Mouse (Mus musculus): ENCODE measurements around the gene Tnpo2. TPM values are rescaled to one million over a fixed set of nuclear protein-coding genes. Genes with fewer than 3 reads are reported as not detected.

Gene Tnpo2
- total and polyA plus RNA-seq, 2 experiments from 2014 or later = 49.1 to 183 TPM

DNA sequence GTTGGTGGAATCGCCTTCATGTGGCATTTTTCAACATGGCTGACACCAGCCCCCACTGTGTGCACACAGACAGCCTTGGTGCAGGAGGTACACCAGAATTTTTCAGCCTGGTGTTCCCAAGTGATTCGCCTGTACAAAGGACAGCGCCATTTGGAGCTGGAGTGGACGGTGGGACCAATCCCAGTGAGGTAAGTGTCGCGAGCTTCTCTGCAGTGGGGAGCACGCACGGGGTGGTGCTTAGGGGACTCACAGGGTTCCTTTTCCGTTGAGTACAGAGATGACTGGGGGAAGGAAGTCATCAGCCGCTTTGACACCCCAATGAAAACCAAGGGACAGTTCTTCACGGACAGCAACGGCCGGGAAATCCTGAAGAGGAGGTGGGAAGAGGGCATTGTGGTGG is 58.3 kb downstream of the Tnpo2 start:
- ATAC-seq (no peak), DNase-seq (ENCODE audit: low spot score) (no peak)
- TF ChIP-seq CTCF (IDR thresholded peaks at IDR 0.05; ENCODE audit: low read depth) = no peak
- Histone ChIP-seq H3K4me2 (ENCODE audit: low read depth, low read length) (no peak overlapping the region), H3K9ac (replicated peaks; ENCODE audit: low read length) (no peak overlapping the region), H3K27ac (no peak overlapping the region), H3K27me3 (ENCODE audit: insufficient read depth, low read length) (no peaks in the 10 kb centered on the region), H3K4me1 (ENCODE audit: insufficient read depth, low read length) (no peaks in the 10 kb centered on the region), H3K4me3 (ENCODE audit: low read length) (no peak overlapping the region), H3K36me3 (ENCODE audit: insufficient read depth, low read length) (peaks cover 30% of the 10 kb centered on the region), H3K9me3 (ENCODE audit: low read length) (no peaks in the 10 kb centered on the region)
- 92% methylated on average over 13 of the region's 13 CpGs for WGBS

DNA sequence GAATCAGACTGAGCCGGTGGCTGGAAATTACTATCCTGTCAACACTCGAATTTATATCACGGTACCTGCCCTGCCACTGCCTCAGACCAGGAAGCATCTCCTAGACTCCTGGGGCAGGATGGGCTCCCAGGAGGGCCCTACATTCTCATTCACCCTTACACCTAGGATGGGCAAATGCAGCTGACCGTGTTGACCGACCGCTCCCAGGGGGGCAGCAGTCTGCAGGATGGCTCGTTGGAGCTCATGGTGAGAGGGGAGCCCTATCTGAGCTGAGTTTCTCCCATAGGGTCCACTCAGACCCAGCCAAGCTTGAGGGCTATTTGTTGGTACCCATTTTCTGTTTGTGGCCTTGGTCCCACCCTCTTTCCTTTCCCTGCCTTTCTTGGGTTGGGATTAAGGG is 58.9 kb downstream of the Tnpo2 start:
- no peak for TF ChIP-seq CTCF (IDR thresholded peaks at IDR 0.05; ENCODE audit: low read depth)
- Histone ChIP-seq H3K4me2 (ENCODE audit: low read depth, low read length) (no peak overlapping the region), H3K36me3 (ENCODE audit: insufficient read depth, low read length) (peaks cover 30% of the 10 kb centered on the region), H3K9ac (replicated peaks; ENCODE audit: low read length) (no peak overlapping the region), H3K27ac (no peak overlapping the region), H3K9me3 (ENCODE audit: low read length) (no peaks in the 10 kb centered on the region), H3K4me1 (ENCODE audit: insufficient read depth, low read length) (no peaks in the 10 kb centered on the region), H3K4me3 (ENCODE audit: low read length) (no peak overlapping the region), H3K27me3 (ENCODE audit: insufficient read depth, low read length) (no peaks in the 10 kb centered on the region)
- DNase-seq (ENCODE audit: low spot score) = no peak
- 94% methylated on average over 7 of the region's 7 CpGs for WGBS
- ATAC-seq = no peak

DNA sequence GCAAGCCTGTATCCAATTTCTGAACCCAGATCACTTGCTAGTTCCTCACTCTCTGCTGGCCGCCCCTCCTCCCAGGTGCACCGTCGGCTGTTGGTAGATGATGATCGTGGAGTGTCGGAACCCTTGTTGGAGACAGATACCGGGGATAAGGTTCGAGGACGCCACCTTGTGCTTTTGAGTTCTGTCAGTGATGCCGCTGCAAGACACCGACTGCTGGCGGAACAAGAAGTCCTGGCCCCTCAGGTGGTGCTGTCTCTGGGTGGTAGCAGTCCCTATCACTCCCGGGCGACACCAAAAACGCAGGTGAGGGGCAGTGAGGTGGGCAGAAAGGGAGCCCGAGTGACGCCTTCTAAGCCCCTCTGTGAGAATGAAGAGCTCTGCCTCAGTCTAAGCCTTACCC is 59.5 kb downstream of the Tnpo2 start:
- TF ChIP-seq CTCF (IDR thresholded peaks at IDR 0.05; ENCODE audit: low read depth) = no peak
- DNase-seq (ENCODE audit: low spot score) = no peak
- no peaks in the 10 kb centered on the region for H3K27me3 ChIP-seq (ENCODE audit: insufficient read depth, low read length)
- 94% methylated on average over 16 of the region's 16 CpGs for WGBS
- no peak overlapping the region for H3K27ac ChIP-seq
- H3K4me1 ChIP-seq (ENCODE audit: insufficient read depth, low read length) = no peaks in the 10 kb centered on the region
- H3K4me3 ChIP-seq (ENCODE audit: low read length) = no peak overlapping the region
- no peak overlapping the region for H3K9ac ChIP-seq (replicated peaks; ENCODE audit: low read length)
- no peak for ATAC-seq
- H3K36me3 ChIP-seq (ENCODE audit: insufficient read depth, low read length) = peaks cover 30% of the 10 kb centered on the region
- H3K9me3 ChIP-seq (ENCODE audit: low read length) = no peaks in the 10 kb centered on the region
- no peak overlapping the region for H3K4me2 ChIP-seq (ENCODE audit: low read depth, low read length)

DNA sequence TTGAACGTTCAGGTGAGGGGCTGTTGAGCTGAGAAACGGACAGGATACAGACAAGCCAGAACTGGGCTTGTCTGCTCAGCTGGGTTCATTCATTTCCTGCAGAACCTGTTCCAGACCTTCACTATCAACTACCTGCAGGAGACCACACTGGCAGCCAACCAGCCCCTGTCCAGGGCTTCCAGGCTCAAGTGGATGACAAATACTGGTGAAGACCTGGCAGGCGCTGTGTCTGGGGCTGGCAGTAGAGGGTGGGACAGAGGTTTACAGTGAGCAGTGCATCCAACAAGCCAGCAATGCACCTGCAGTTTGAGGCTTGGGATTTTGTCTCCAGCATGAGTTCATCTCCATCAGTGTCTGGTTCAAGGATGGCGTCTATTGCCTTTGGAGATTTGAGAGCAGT is 60.1 kb downstream of the Tnpo2 start:
- no peak for TF ChIP-seq CTCF (IDR thresholded peaks at IDR 0.05; ENCODE audit: low read depth)
- H3K27ac ChIP-seq = no peak overlapping the region
- H3K4me1 ChIP-seq (ENCODE audit: insufficient read depth, low read length) = no peaks in the 10 kb centered on the region
- H3K9ac ChIP-seq (replicated peaks; ENCODE audit: low read length) = no peak overlapping the region
- no peaks in the 10 kb centered on the region for H3K9me3 ChIP-seq (ENCODE audit: low read length)
- DNase-seq (ENCODE audit: low spot score) (no peak), ATAC-seq (no peak)
- H3K36me3 ChIP-seq (ENCODE audit: insufficient read depth, low read length) = peaks cover 30% of the 10 kb centered on the region
- 91% methylated on average over 4 of the region's 4 CpGs for whole genome bisulfite sequencing
- no peaks in the 10 kb centered on the region for H3K27me3 ChIP-seq (ENCODE audit: insufficient read depth, low read length)
- H3K4me3 ChIP-seq (ENCODE audit: low read length) = no peak overlapping the region
- H3K4me2 ChIP-seq (ENCODE audit: low read depth, low read length) = no peak overlapping the region

DNA sequence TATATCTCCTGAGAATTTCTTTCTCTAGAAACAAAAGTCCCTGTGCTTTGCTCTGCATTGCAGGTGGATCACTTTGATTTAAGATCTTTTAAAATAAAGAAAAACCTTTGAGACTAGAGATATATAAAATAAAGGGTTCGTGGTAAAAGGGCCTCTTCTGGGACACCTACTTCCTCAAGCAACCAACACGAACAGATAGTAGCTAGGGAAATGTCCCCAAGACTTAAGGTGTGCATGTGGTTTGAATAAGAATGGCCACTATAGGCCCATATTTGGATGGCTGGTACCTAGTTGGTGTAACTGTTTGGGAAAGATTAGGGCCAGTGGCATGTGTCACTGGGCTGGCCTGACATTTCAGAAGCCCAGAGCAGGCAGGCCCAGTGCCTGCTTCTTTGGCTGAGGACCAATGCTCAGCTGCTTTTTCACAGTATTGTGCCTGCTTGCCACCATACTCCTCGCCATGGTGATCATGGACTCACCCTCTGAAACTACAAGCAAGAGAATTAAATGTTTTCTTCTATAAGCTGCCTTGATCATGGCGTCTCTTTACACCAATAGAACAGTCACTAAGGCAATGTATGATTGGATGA is 63.5 kb downstream of the Tnpo2 start:
- no peak overlapping the region for H3K4me2 ChIP-seq (ENCODE audit: low read depth, low read length)
- WGBS = 86% methylated on average over 4 of the region's 4 CpGs
- no peak overlapping the region for H3K9ac ChIP-seq (replicated peaks; ENCODE audit: low read length)
- no peak for TF ChIP-seq CTCF (IDR thresholded peaks at IDR 0.05; ENCODE audit: low read depth)
- no peak for DNase-seq (ENCODE audit: low spot score)
- no peaks in the 10 kb centered on the region for H3K4me1 ChIP-seq (ENCODE audit: insufficient read depth, low read length)
- H3K4me3 ChIP-seq (ENCODE audit: low read length) = no peak overlapping the region
- ATAC-seq = no peak
- no peak overlapping the region for H3K27ac ChIP-seq
- H3K36me3 ChIP-seq (ENCODE audit: insufficient read depth, low read length) = peaks cover 27% of the 10 kb centered on the region
- H3K9me3 ChIP-seq (ENCODE audit: low read length) = no peaks in the 10 kb centered on the region
- H3K27me3 ChIP-seq (ENCODE audit: insufficient read depth, low read length) = no peaks in the 10 kb centered on the region

Small RNA genes within 50 kb of the gene (microRNA-seq; reads per million reads assigned to microRNA genes)
- 3.3 to 4.7 reads per million in 2 experiments for gene Mir7070

Other genes starting within 250 kb of the Tnpo2 start
- gene Nfix, start 236.6 kb upstream of the Tnpo2 start, total RNA-seq (2014; rRNA removed) = 90.4 and 92.5 TPM in 2 replicates
- gene Nfix, start 236.6 kb upstream of the Tnpo2 start, polyA plus RNA-seq (2015; fragmentation: Nextera tagmentation; extraction: Ambion mirVana) = 123 and 126 TPM in 2 replicates
- gene Dand5, start 214.1 kb upstream of the Tnpo2 start, total RNA-seq (2014; rRNA removed) = 6.6 and 7.2 TPM in 2 replicates
- 12.3 and 12.5 TPM in 2 replicates for gene Dand5, start 214.1 kb upstream of the Tnpo2 start, polyA plus RNA-seq (2015; fragmentation: Nextera tagmentation; extraction: Ambion mirVana)
- 33.0 and 34.1 TPM in 2 replicates for gene Gadd45gip1, start 205.4 kb upstream of the Tnpo2 start, total RNA-seq (2014; rRNA removed)
- 43.4 and 45.3 TPM in 2 replicates for gene Gadd45gip1, start 205.4 kb upstream of the Tnpo2 start, polyA plus RNA-seq (2015; fragmentation: Nextera tagmentation; extraction: Ambion mirVana)
- gene Rad23a, start 196.2 kb upstream of the Tnpo2 start, total RNA-seq (2014; rRNA removed) = 62.5 and 68.1 TPM in 2 replicates
- gene Rad23a, start 196.2 kb upstream of the Tnpo2 start, polyA plus RNA-seq (2015; fragmentation: Nextera tagmentation; extraction: Ambion mirVana) = 90.6 and 98.0 TPM in 2 replicates
- 350 and 359 TPM in 2 replicates for gene Calr, start 190.0 kb upstream of the Tnpo2 start, total RNA-seq (2014; rRNA removed)
- gene Calr, start 190.0 kb upstream of the Tnpo2 start, polyA plus RNA-seq (2015; fragmentation: Nextera tagmentation; extraction: Ambion mirVana) = 418 and 457 TPM in 2 replicates
- gene Farsa, start 179.9 kb upstream of the Tnpo2 start, total RNA-seq (2014; rRNA removed) = 77.5 and 86.1 TPM in 2 replicates
- gene Farsa, start 179.9 kb upstream of the Tnpo2 start, polyA plus RNA-seq (2015; fragmentation: Nextera tagmentation; extraction: Ambion mirVana) = 87.4 and 89.8 TPM in 2 replicates
- 11.8 and 14.0 TPM in 2 replicates for gene Syce2, start 164.8 kb upstream of the Tnpo2 start, total RNA-seq (2014; rRNA removed)
- 62.1 and 64.4 TPM in 2 replicates for gene Syce2, start 164.8 kb upstream of the Tnpo2 start, polyA plus RNA-seq (2015; fragmentation: Nextera tagmentation; extraction: Ambion mirVana)
- 24.9 and 37.8 TPM in 2 replicates for gene Gcdh, start 143.0 kb upstream of the Tnpo2 start, total RNA-seq (2014; rRNA removed)
- 36.5 and 41.3 TPM in 2 replicates for gene Gcdh, start 143.0 kb upstream of the Tnpo2 start, polyA plus RNA-seq (2015; fragmentation: Nextera tagmentation; extraction: Ambion mirVana)
- 1.2 TPM in 1 of 2 replicates, not detected in the other for gene Klf1, start 135.0 kb upstream of the Tnpo2 start, total RNA-seq (2014; rRNA removed)
- 0.34 and 0.98 TPM in 2 replicates for gene Klf1, start 135.0 kb upstream of the Tnpo2 start, polyA plus RNA-seq (2015; fragmentation: Nextera tagmentation; extraction: Ambion mirVana)
- gene Dnase2a, start 128.4 kb upstream of the Tnpo2 start, total RNA-seq (2014; rRNA removed) = 15.0 and 24.5 TPM in 2 replicates
- 8.6 and 8.8 TPM in 2 replicates for gene Dnase2a, start 128.4 kb upstream of the Tnpo2 start, polyA plus RNA-seq (2015; fragmentation: Nextera tagmentation; extraction: Ambion mirVana)
- gene Mast1, start 99.6 kb upstream of the Tnpo2 start, total RNA-seq (2014; rRNA removed) = 70.9 and 83.0 TPM in 2 replicates
- gene Mast1, start 99.6 kb upstream of the Tnpo2 start, polyA plus RNA-seq (2015; fragmentation: Nextera tagmentation; extraction: Ambion mirVana) = 61.9 and 69.5 TPM in 2 replicates
- 5.8 and 11.6 TPM in 2 replicates for gene Rtbdn, start 89.9 kb upstream of the Tnpo2 start, total RNA-seq (2014; rRNA removed)
- 3.5 and 4.1 TPM in 2 replicates for gene Rtbdn, start 89.9 kb upstream of the Tnpo2 start, polyA plus RNA-seq (2015; fragmentation: Nextera tagmentation; extraction: Ambion mirVana)
- gene Gm49661, start 67.5 kb upstream of the Tnpo2 start, total RNA-seq (2014; rRNA removed) = not detected in 2 replicates
- not detected in 2 replicates for gene Gm49661, start 67.5 kb upstream of the Tnpo2 start, polyA plus RNA-seq (2015; fragmentation: Nextera tagmentation; extraction: Ambion mirVana)
- 688 and 763 TPM in 2 replicates for gene Prdx2, start 67.3 kb upstream of the Tnpo2 start, total RNA-seq (2014; rRNA removed)
- 925 and 937 TPM in 2 replicates for gene Prdx2, start 67.3 kb upstream of the Tnpo2 start, polyA plus RNA-seq (2015; fragmentation: Nextera tagmentation; extraction: Ambion mirVana)
- 37.3 and 45.9 TPM in 2 replicates for gene Rnaseh2a, start 67.1 kb upstream of the Tnpo2 start, total RNA-seq (2014; rRNA removed)
- gene Rnaseh2a, start 67.1 kb upstream of the Tnpo2 start, polyA plus RNA-seq (2015; fragmentation: Nextera tagmentation; extraction: Ambion mirVana) = 59.0 and 59.7 TPM in 2 replicates
- 16.9 and 17.8 TPM in 2 replicates for gene Junb, start 58.2 kb upstream of the Tnpo2 start, total RNA-seq (2014; rRNA removed)
- 6.3 and 7.9 TPM in 2 replicates for gene Junb, start 58.2 kb upstream of the Tnpo2 start, polyA plus RNA-seq (2015; fragmentation: Nextera tagmentation; extraction: Ambion mirVana)
- 18.9 and 19.0 TPM in 2 replicates for gene Hook2, start 46.3 kb upstream of the Tnpo2 start, total RNA-seq (2014; rRNA removed)
- 29.7 and 33.4 TPM in 2 replicates for gene Hook2, start 46.3 kb upstream of the Tnpo2 start, polyA plus RNA-seq (2015; fragmentation: Nextera tagmentation; extraction: Ambion mirVana)
- not detected in 2 replicates for gene Best2, start 22.4 kb upstream of the Tnpo2 start, total RNA-seq (2014; rRNA removed)
- 0.09 and 0.26 TPM in 2 replicates for gene Best2, start 22.4 kb upstream of the Tnpo2 start, polyA plus RNA-seq (2015; fragmentation: Nextera tagmentation; extraction: Ambion mirVana)
- gene Asna1, start 11.6 kb upstream of the Tnpo2 start, total RNA-seq (2014; rRNA removed) = 165 and 172 TPM in 2 replicates
- 149 and 150 TPM in 2 replicates for gene Asna1, start 11.6 kb upstream of the Tnpo2 start, polyA plus RNA-seq (2015; fragmentation: Nextera tagmentation; extraction: Ambion mirVana)
- 220 and 238 TPM in 2 replicates for gene Trir, start 10.1 kb upstream of the Tnpo2 start, total RNA-seq (2014; rRNA removed)
- gene Trir, start 10.1 kb upstream of the Tnpo2 start, polyA plus RNA-seq (2015; fragmentation: Nextera tagmentation; extraction: Ambion mirVana) = 146 and 152 TPM in 2 replicates
- 104 and 114 TPM in 2 replicates for gene Fbxw9, start 23.1 kb downstream of the Tnpo2 start, total RNA-seq (2014; rRNA removed)
- 78.9 and 82.2 TPM in 2 replicates for gene Fbxw9, start 23.1 kb downstream of the Tnpo2 start, polyA plus RNA-seq (2015; fragmentation: Nextera tagmentation; extraction: Ambion mirVana)
- gene Gm5741, start 31.1 kb downstream of the Tnpo2 start, total RNA-seq (2014; rRNA removed) = not detected in 2 replicates
- 0.71 and 0.76 TPM in 2 replicates for gene Gm5741, start 31.1 kb downstream of the Tnpo2 start, polyA plus RNA-seq (2015; fragmentation: Nextera tagmentation; extraction: Ambion mirVana)
- 77.5 and 103 TPM in 2 replicates for gene Dhps, start 34.8 kb downstream of the Tnpo2 start, total RNA-seq (2014; rRNA removed)
- 118 and 123 TPM in 2 replicates for gene Dhps, start 34.8 kb downstream of the Tnpo2 start, polyA plus RNA-seq (2015; fragmentation: Nextera tagmentation; extraction: Ambion mirVana)
- gene Wdr83os, start 43.8 kb downstream of the Tnpo2 start, total RNA-seq (2014; rRNA removed) = 109 and 123 TPM in 2 replicates
- 129 and 131 TPM in 2 replicates for gene Wdr83os, start 43.8 kb downstream of the Tnpo2 start, polyA plus RNA-seq (2015; fragmentation: Nextera tagmentation; extraction: Ambion mirVana)
- gene Wdr83, start 44.4 kb downstream of the Tnpo2 start, total RNA-seq (2014; rRNA removed) = 21.4 TPM in 2 replicates
- gene Wdr83, start 44.4 kb downstream of the Tnpo2 start, polyA plus RNA-seq (2015; fragmentation: Nextera tagmentation; extraction: Ambion mirVana) = 38.6 and 38.9 TPM in 2 replicates
- 32.9 and 34.3 TPM in 2 replicates for gene Man2b1, start 46.4 kb downstream of the Tnpo2 start, total RNA-seq (2014; rRNA removed)
- 22.5 TPM in 2 replicates for gene Man2b1, start 46.4 kb downstream of the Tnpo2 start, polyA plus RNA-seq (2015; fragmentation: Nextera tagmentation; extraction: Ambion mirVana)
- 1.5 and 2.4 TPM in 2 replicates for gene Zfp791, start 86.2 kb downstream of the Tnpo2 start, total RNA-seq (2014; rRNA removed)
- 2.4 and 2.5 TPM in 2 replicates for gene Zfp791, start 86.2 kb downstream of the Tnpo2 start, polyA plus RNA-seq (2015; fragmentation: Nextera tagmentation; extraction: Ambion mirVana)
- gene Cks1brt, start 115.0 kb downstream of the Tnpo2 start, total RNA-seq (2014; rRNA removed) = not detected in 2 replicates
- gene Cks1brt, start 115.0 kb downstream of the Tnpo2 start, polyA plus RNA-seq (2015; fragmentation: Nextera tagmentation; extraction: Ambion mirVana) = not detected in 2 replicates
- gene Olfr371, start 189.1 kb downstream of the Tnpo2 start, total RNA-seq (2014; rRNA removed) = not detected in 2 replicates
- gene Olfr371, start 189.1 kb downstream of the Tnpo2 start, polyA plus RNA-seq (2015; fragmentation: Nextera tagmentation; extraction: Ambion mirVana) = not detected in 2 replicates